Mouse (Mus musculus) MEL (cell line): ENCODE data around the gene Snrnp35. TPM values are rescaled to one million over a fixed set of nuclear protein-coding genes. Genes with fewer than 3 reads are reported as not detected.

Experiments used
- DNase-seq: peaks from one replicate; pipeline ENCODE4 v3.0.0; 2011; ENCODE audit warnings: low read depth, low spot score
- H3K27ac ChIP-seq: 2 replicates; pipeline ENCODE4 v1.5.1; 2012; ENCODE audit warnings: low read depth, mild to moderate bottlenecking, control low read depth, low read length, moderate library complexity; ENCODE audit not compliant: control insufficient read depth
- H3K27me3 ChIP-seq, 2 experiments: fragments of 150-350 bp in 1 of 2; sonication (generic) in 1 of 2; 2 replicates each; pipeline ENCODE4 v1.6.1; 2012; ENCODE audit warnings: low read length in 2 of 2, mild to moderate bottlenecking in 2 of 2, improper control_type of control experiment in 1 of 2, moderate library complexity in 1 of 2; ENCODE audit not compliant: insufficient read depth in 2 of 2, control insufficient read depth in 1 of 2
- H3K36me3 ChIP-seq, 2 experiments: 2 replicates each; pipeline ENCODE4 v1.6.1; 2012 to 2014; ENCODE audit warnings: low read length in 2 of 2, improper control_type of control experiment in 1 of 2, inconsistent platforms in 1 of 2, mild to moderate bottlenecking in 1 of 2; ENCODE audit not compliant: insufficient read depth in 2 of 2, control insufficient read depth in 1 of 2
- H3K4me1 ChIP-seq, 2 experiments: fragments of 150-350 bp in 1 of 2; sonication (generic) in 1 of 2; 2 replicates each; pipeline ENCODE4 v1.6.1; 2012; ENCODE audit warnings: low read length in 2 of 2, improper control_type of control experiment in 1 of 2, mild to moderate bottlenecking in 1 of 2; ENCODE audit not compliant: insufficient read depth in 2 of 2, control insufficient read depth in 1 of 2
- H3K4me3 ChIP-seq, 2 experiments: fragments of 150-350 bp in 1 of 2; sonication (generic) in 1 of 2; 2 replicates each; pipeline ENCODE4 v1.5.1; 2012; ENCODE audit warnings: low read depth in 2 of 2, low read length in 2 of 2, mild to moderate bottlenecking in 2 of 2, moderate library complexity in 2 of 2, control low read depth in 1 of 2, improper control_type of control experiment in 1 of 2; ENCODE audit not compliant: control insufficient read depth in 1 of 2, insufficient read depth in 1 of 2
- H3K79me2 ChIP-seq: 2 replicates; pipeline ENCODE4 v1.6.1; 2012; ENCODE audit warnings: mild to moderate bottlenecking, low read length, moderate library complexity; ENCODE audit not compliant: control insufficient read depth, poor library complexity, insufficient read depth
- H3K9ac ChIP-seq: 2 replicates; pipeline ENCODE4 v1.6.1; 2012; ENCODE audit warnings: low read depth, mild to moderate bottlenecking, control low read depth, low read length, moderate library complexity; ENCODE audit not compliant: control insufficient read depth, poor library complexity, severe bottlenecking
- H3K9me3 ChIP-seq: fragments of 150-350 bp; sonication (generic); replicated peaks from 2 replicates; pipeline ENCODE4 v1.6.1; 2012; ENCODE audit warnings: mild to moderate bottlenecking, low read length, improper control_type of control experiment, moderate library complexity; ENCODE audit not compliant: insufficient read depth
- BHLHE40 ChIP-seq: IDR thresholded peaks from 2 replicates; pipeline ENCODE4 v1.6.1; 2012; ENCODE audit warnings: low read depth, mild to moderate bottlenecking, inconsistent platforms, low read length, improper control_type of control experiment, borderline replicate concordance
- CTCF ChIP-seq, 3 experiments: IDR thresholded peaks in 2 of 3; conservative IDR thresholded peaks in 1 of 3; 2 replicates each; pipeline ENCODE4 v1.5.1; 2011 to 2012; ENCODE audit warnings: low read length in 3 of 3, low read depth in 2 of 3, mild to moderate bottlenecking in 2 of 3, improper control_type of control experiment in 1 of 3, inconsistent platforms in 1 of 3, mixed read lengths in 1 of 3, moderate library complexity in 1 of 3; ENCODE audit not compliant: control insufficient read depth in 1 of 3, insufficient read depth in 1 of 3, poor library complexity in 1 of 3, severe bottlenecking in 1 of 3
- E2F4 ChIP-seq: IDR thresholded peaks from 2 replicates; pipeline ENCODE4 v1.6.1; 2011; ENCODE audit warnings: low read depth, low read length, improper control_type of control experiment, borderline replicate concordance
- ELF1 ChIP-seq: IDR thresholded peaks from 2 replicates; pipeline ENCODE4 v1.6.1; 2014; ENCODE audit warnings: low read depth, mild to moderate bottlenecking, inconsistent platforms, low read length, improper control_type of control experiment, moderate library complexity
- EP300 ChIP-seq, 2 experiments: IDR thresholded peaks; 2 replicates each; pipeline ENCODE4 v1.6.1; 2011; ENCODE audit warnings: improper control_type of control experiment in 2 of 2, low read length in 2 of 2, low read depth in 1 of 2, mild to moderate bottlenecking in 1 of 2
- ETS1 ChIP-seq: IDR thresholded peaks from 2 replicates; pipeline ENCODE4 v1.6.1; 2012; ENCODE audit warnings: low read depth, mild to moderate bottlenecking, inconsistent platforms, low read length, improper control_type of control experiment, moderate library complexity
- MAX ChIP-seq: IDR thresholded peaks from 2 replicates; pipeline ENCODE4 v1.6.1; 2011; ENCODE audit warnings: low read length, improper control_type of control experiment
- MEF2A ChIP-seq: IDR thresholded peaks from 2 replicates; pipeline ENCODE4 v1.6.1; 2014; ENCODE audit warnings: low read depth, mild to moderate bottlenecking, inconsistent platforms, low read length, improper control_type of control experiment; ENCODE audit not compliant: poor library complexity, insufficient replicate concordance, severe bottlenecking; ENCODE audit errors: extremely low read depth
- MYB ChIP-seq: IDR thresholded peaks from 2 replicates; pipeline ENCODE4 v1.6.1; 2011; ENCODE audit warnings: mild to moderate bottlenecking, low read depth, low read length, improper control_type of control experiment
- MYC ChIP-seq: IDR thresholded peaks from 2 replicates; pipeline ENCODE4 v1.6.1; 2011; ENCODE audit warnings: low read depth, mild to moderate bottlenecking, low read length, improper control_type of control experiment, moderate library complexity
- POLR2A ChIP-seq, 2 experiments: IDR thresholded peaks; 2 replicates each; pipeline ENCODE4 v1.6.1; 2011 to 2012; ENCODE audit warnings: low read length in 2 of 2, mild to moderate bottlenecking in 2 of 2, control low read depth in 1 of 2, improper control_type of control experiment in 1 of 2, low read depth in 1 of 2, moderate library complexity in 1 of 2; ENCODE audit not compliant: control insufficient read depth in 1 of 2, insufficient read depth in 1 of 2, poor library complexity in 1 of 2
- POLR2AphosphoS2 ChIP-seq: IDR thresholded peaks from 2 replicates; pipeline ENCODE4 v1.6.1; 2011; ENCODE audit warnings: low read length, improper control_type of control experiment
- RCOR1 ChIP-seq: IDR thresholded peaks from 2 replicates; pipeline ENCODE4 v1.6.1; 2012; ENCODE audit warnings: low read depth, mild to moderate bottlenecking, inconsistent platforms, low read length, improper control_type of control experiment
- SIN3A ChIP-seq: IDR thresholded peaks from 2 replicates; pipeline ENCODE4 v1.6.1; 2012; ENCODE audit warnings: low read length, improper control_type of control experiment, inconsistent platforms
- SMC3 ChIP-seq: IDR thresholded peaks from 2 replicates; pipeline ENCODE4 v1.6.1; 2011; ENCODE audit warnings: low read depth, low read length, improper control_type of control experiment
- TAL1 ChIP-seq: IDR thresholded peaks from 2 replicates; pipeline ENCODE4 v1.6.1; 2012; ENCODE audit warnings: mild to moderate bottlenecking, inconsistent platforms, low read length, moderate library complexity, mixed read lengths
- TBP ChIP-seq: IDR thresholded peaks from 2 replicates; pipeline ENCODE4 v1.8.0; 2011; ENCODE audit warnings: low read depth, low read length, improper control_type of control experiment
- TCF12 ChIP-seq: IDR thresholded peaks from 2 replicates; pipeline ENCODE4 v1.6.1; 2014; ENCODE audit warnings: low read depth, mild to moderate bottlenecking, inconsistent platforms, low read length, improper control_type of control experiment, moderate library complexity
- USF1 ChIP-seq: IDR thresholded peaks from 2 replicates; pipeline ENCODE4 v1.6.1; 2014; ENCODE audit warnings: low read depth, mild to moderate bottlenecking, inconsistent platforms, low read length, improper control_type of control experiment, moderate library complexity
- USF2 ChIP-seq, 2 experiments: IDR thresholded peaks; 2 replicates each; pipeline ENCODE4 v1.6.1; 2011 to 2012; ENCODE audit warnings: improper control_type of control experiment in 2 of 2, low read length in 2 of 2, borderline replicate concordance in 1 of 2, inconsistent platforms in 1 of 2, low read depth in 1 of 2, mild to moderate bottlenecking in 1 of 2; ENCODE audit not compliant: insufficient read depth in 1 of 2
- ZKSCAN1 ChIP-seq: IDR thresholded peaks from 2 replicates; pipeline ENCODE4 v1.6.1; 2012; ENCODE audit warnings: low read depth, mild to moderate bottlenecking, inconsistent platforms, low read length, improper control_type of control experiment, moderate library complexity
- polyA plus RNA-seq, 2 experiments: library from polyadenylated mRNA; stranded (reverse) in 1 of 2; unstranded in 1 of 2; fragments of >175 nt in 1 of 2; fragments of >200 nt in 1 of 2; gene quantifications; 2 replicates each; pipeline versions ENCODE4 v1.2.1 to v1.2.4; 2012; ENCODE audit warnings: low replicate concordance in 2 of 2, low read depth in 1 of 2; ENCODE audit not compliant: insufficient read length in 2 of 2, insufficient read depth in 1 of 2, missing spikeins in 1 of 2
- total RNA-seq: library from RNA; depleted of rRNA; stranded (reverse); fragments of 300-350 nt; gene quantifications from 2 replicates; pipeline ENCODE4 v1.2.3, GENCODE M21; 2012

Snrnp35 gene
- total and polyA plus RNA-seq, 3 experiments: 11.7 to 18.3 TPM; not detected in 1

GRCm38 (mm10) chr5:124483655-124484396 lies 892 bp downstream of the Snrnp35 start:
- Histone ChIP-seq H3K27me3 (no peaks in the 10 kb centered on the region), H3K9ac (peak overlapping the region; percentile 100), H3K79me2 (peaks cover 9% of the 10 kb centered on the region), H3K36me3 (peaks cover 0 to 5% of the 10 kb centered on the region in 2 experiments; a peak in 2 of 4 replicates), H3K4me1 (peaks cover 0 to 15% of the 10 kb centered on the region in 2 experiments; a peak in 2 of 4 replicates), H3K9me3 (no peaks in the 10 kb centered on the region), H3K4me3 (peak overlapping the region; percentile 90 to 93), H3K27ac (peak overlapping the region; percentile 99)
- DNase-seq: peak; percentile 47
- no peak for TF ChIP-seq MYC
- peak in 1 of 2 experiments; percentile 44; a peak in 1 of 4 replicates for TF ChIP-seq EP300 (IDR thresholded peaks at IDR 0.05; ENCODE audit: low read depth in 1 of 2, low read length in 2 of 2)
- no peak for TF ChIP-seq MYB
- no peak; the same call in 1 of the 2 replicates for TF ChIP-seq POLR2AphosphoS2
- no peak for TF ChIP-seq TCF12
- 0 out of 2 replicates have a peak, but pooled peaks have one; percentile 9 for TF ChIP-seq RCOR1
- peak; percentile 75 for TF ChIP-seq USF1
- TF ChIP-seq ELF1: no peak
- peak; percentile 55; the same call in 1 of the 2 replicates for TF ChIP-seq BHLHE40
- no peak for TF ChIP-seq MEF2A
- TF ChIP-seq SMC3: no peak
- no peak; a peak in 1 of 4 replicates for TF ChIP-seq POLR2A (IDR thresholded peaks at IDR 0.05; ENCODE audit: control insufficient read depth in 1 of 2, insufficient read depth in 1 of 2, low read depth in 1 of 2, low read length in 2 of 2, poor library complexity in 1 of 2)
- peak in 1 of 3 experiments; percentile 20; a peak in 1 of 6 replicates for TF ChIP-seq CTCF (IDR thresholded peaks at IDR 0.05 in 2 of 3, conservative IDR thresholded peaks at IDR 0.05 in 1 of 3; ENCODE audit: control insufficient read depth in 1 of 3, insufficient read depth in 1 of 3, low read depth in 2 of 3, low read length in 3 of 3, poor library complexity in 1 of 3, severe bottlenecking in 1 of 3)
- TF ChIP-seq TAL1: no peak
- TF ChIP-seq TBP: peak; percentile 20; the same call in 1 of the 2 replicates
- peak; percentile 11; the same call in 1 of the 2 replicates for TF ChIP-seq SIN3A
- no peak; the same call in 1 of the 2 replicates for TF ChIP-seq MAX
- no peak for TF ChIP-seq ETS1
- TF ChIP-seq E2F4: no peak; the same call in 1 of the 2 replicates
- TF ChIP-seq USF2 (IDR thresholded peaks at IDR 0.05; ENCODE audit: borderline replicate concordance in 1 of 2, insufficient read depth in 1 of 2, low read depth in 1 of 2, low read length in 2 of 2): no peak
- TF ChIP-seq ZKSCAN1: no peak
